Mouse (Mus musculus): ENCODE results near the gene Me1.
"Not testable (repeated sequence)": the region's sequence is repeated elsewhere in the genome, so short reads cannot be mapped to it uniquely, and the experiment has no call there.

The Me1 gene

GRCm38 (mm10) chr9:86651254-86651653, 44.5 kb downstream of the Me1 start:
- DNase-seq: no peak

GRCm38 (mm10) chr9:86650822-86651221, 44.9 kb downstream of the Me1 start:
- no peak for DNase-seq

- no peak for DNase-seq
These were observed 47.7 kb downstream of the Me1 start for GRCm38 (mm10) chr9:86647931-86648550.

GRCm38 (mm10) chr9:86646807-86647206, 48.9 kb downstream of the Me1 start:
- DNase-seq: no peak

GRCm38 (mm10) chr9:86643497-86643896, 52.3 kb downstream of the Me1 start:
- no peak for DNase-seq

- DNase-seq: no peak
These were observed 57.0 kb downstream of the Me1 start for GRCm38 (mm10) chr9:86638771-86639170.

GRCm38 (mm10) chr9:86631153-86631552, 64.6 kb downstream of the Me1 start:
- DNase-seq: no peak

- no peak for DNase-seq
These were observed 65.3 kb downstream of the Me1 start for GRCm38 (mm10) chr9:86630352-86630931.

- peak; percentile 25 for DNase-seq
These were observed 66.4 kb downstream of the Me1 start for GRCm38 (mm10) chr9:86629379-86629778.

GRCm38 (mm10) chr9:86627745-86628496, 67.8 kb downstream of the Me1 start:
- peak; percentile 78 for DNase-seq

GRCm38 (mm10) chr9:86626906-86627305, 68.8 kb downstream of the Me1 start:
- DNase-seq: peak; percentile 69

- peak; percentile 42 for DNase-seq
These were observed 71.0 kb downstream of the Me1 start for GRCm38 (mm10) chr9:86624781-86625180.

- no peak for DNase-seq
These were observed 71.7 kb downstream of the Me1 start for GRCm38 (mm10) chr9:86624039-86624438.

GRCm38 (mm10) chr9:86622062-86622461, 73.7 kb downstream of the Me1 start:
- DNase-seq: peak; percentile 18

GRCm38 (mm10) chr9:86619341-86620139, 76.2 kb downstream of the Me1 start:
- no peak for DNase-seq

GRCm38 (mm10) chr9:86617837-86618492, 77.8 kb downstream of the Me1 start:
- no peak for DNase-seq

GRCm38 (mm10) chr9:86615765-86616164, 80.0 kb downstream of the Me1 start:
- DNase-seq: no peak

GRCm38 (mm10) chr9:86612091-86612490, 83.7 kb downstream of the Me1 start:
- DNase-seq: no peak

GRCm38 (mm10) chr9:86605776-86606175, 90.0 kb downstream of the Me1 start:
- DNase-seq: no peak

GRCm38 (mm10) chr9:86599723-86600303, 95.9 kb downstream of the Me1 start:
- DNase-seq: no peak

- DNase-seq: not testable (repeated sequence)
These were observed 98.8 kb downstream of the Me1 start for GRCm38 (mm10) chr9:86596983-86597382.

- not testable (repeated sequence) for DNase-seq
These were observed 101.4 kb downstream of the Me1 start for GRCm38 (mm10) chr9:86594357-86594767.

All from layer of hippocampus, adult 9-11 months (tissue).